Mouse (Mus musculus) frontal cortex, adult 2 months (tissue): ENCODE measurements around the gene Btbd35f11. TPM values are rescaled to one million over a fixed set of nuclear protein-coding genes. Genes with fewer than 3 reads are reported as not detected.
"Not testable (repeated sequence)": the region's sequence is repeated elsewhere in the genome, so short reads cannot be mapped to it uniquely, and the experiment has no call there.

Experiments
- DNase-seq, 2 experiments: peaks; one replicate each; pipeline ENCODE4 v3.0.0; 2022; ENCODE audit warnings: low spot score in 1 of 2; ENCODE audit errors: extremely low spot score in 1 of 2
- polyA plus RNA-seq: library from polyadenylated mRNA; depleted of rRNA; stranded (reverse); fragments of >200 nt; gene quantifications from 2 replicates; pipeline ENCODE4 v1.2.3, GENCODE M21; 2012; rRNA removed

The Btbd35f11 gene
- polyA plus RNA-seq, result not detected in 2 replicates

DNA sequence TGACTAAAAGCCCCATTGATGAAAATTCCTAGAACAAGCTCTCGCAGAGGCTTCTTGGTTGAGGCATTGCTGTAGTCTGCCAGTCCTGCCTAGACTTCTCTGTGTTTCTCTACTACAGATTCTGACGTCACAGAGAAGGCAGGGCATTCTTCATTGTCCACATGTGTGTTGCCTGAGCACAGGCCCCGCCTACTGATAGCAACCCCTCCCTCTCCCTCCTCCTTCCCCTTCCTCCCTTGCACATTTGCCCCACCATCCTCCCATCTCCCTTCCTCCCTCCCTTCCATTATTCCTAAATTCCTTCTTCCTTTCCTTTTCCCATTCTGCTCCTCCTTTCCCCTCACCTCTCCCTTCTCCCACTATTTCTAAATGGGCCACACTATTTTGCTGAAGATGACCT is at the start of gene Btbd35f11:
Gene Btbd35f11, minus strand, starts transcription at position 101 of the 400 bp plus-strand sequence.
- not testable (repeated sequence) for DNase-seq

DNA sequence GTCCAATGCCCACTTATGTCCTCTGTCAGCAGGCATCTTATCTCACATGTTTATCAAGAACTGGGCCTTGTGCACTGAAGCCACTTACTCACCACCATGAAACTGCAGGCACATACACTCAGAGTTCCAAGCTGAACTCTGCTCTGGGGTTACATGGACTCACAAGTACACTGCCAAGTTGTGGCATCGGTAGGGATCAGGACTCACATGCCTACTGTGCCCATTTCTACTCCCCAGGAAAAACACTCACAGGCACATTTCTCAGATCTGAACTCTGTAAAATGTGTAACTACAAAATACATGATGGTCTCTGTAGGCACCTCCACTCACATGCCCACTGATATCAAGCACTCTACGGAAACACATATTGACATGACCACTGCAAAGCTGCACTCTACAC is 33.5 kb downstream of the Btbd35f11 start:
- DNase-seq, result not testable (repeated sequence)

Other genes starting within 250 kb of the Btbd35f11 start
- not detected in 2 replicates for gene Btbd35f24, start 247.9 kb downstream of the Btbd35f11 start, polyA plus RNA-seq